ENCODE assay signal across 8 mouse cellular contexts in genomic region chr17:83351119-83351531, GRCm38 (mm10). TPM values are rescaled to one million over a fixed set of nuclear protein-coding genes. Genes with fewer than 3 reads are reported as not detected.
DNase-seq lines count a peak whose midpoint lies in the region; ATAC-seq and TF ChIP-seq lines count a peak whose summit lies in the region.

No protein-coding gene starts in this region.

- peak overlapping the region; percentile 90 for H3K4me3 ChIP-seq in spleen, adult 2 months (ENCODE audit: extremely low read depth, insufficient read depth, insufficient read length)
- peak overlapping the region; percentile 83 for H3K4me3 ChIP-seq in hindbrain, embryonic 13.5 days

- H3K36me3 ChIP-seq in spleen, adult 2 months (ENCODE audit: control insufficient read depth, insufficient read depth, low read length): no peaks in the 10 kb centered on the region
- no peaks in the 10 kb centered on the region for H3K36me3 ChIP-seq in hindbrain, embryonic 13.5 days

- no peak for TF ChIP-seq CTCF in spleen, adult 2 months (IDR thresholded peaks at IDR 0.05; ENCODE audit: extremely low read depth, insufficient read depth, insufficient read length, insufficient replicate concordance)

- DNase-seq in embryo, embryonic 11 days: peak; percentile 70
- no peak for DNase-seq in embryo, embryonic 9.5 days (ENCODE audit: extremely low spot score)
- DNase-seq in spleen, adult 2 months (ENCODE audit: low read depth in 1 of 2, low spot score in 2 of 2): peak in 1 of 2 experiments; percentile 20
- DNase-seq in spleen, adult 12 weeks (ENCODE audit: low spot score): no peak
- peak; percentile 48 to 65 for DNase-seq in thymus, postnatal 36 days
- no peak for DNase-seq in layer of hippocampus, adult 18-20 months (ENCODE audit: low spot score in 2 of 2)

- H3K27ac ChIP-seq in spleen, adult 2 months (ENCODE audit: insufficient read depth, low read length): peak overlapping the region; percentile 81
- H3K27ac ChIP-seq in hindbrain, embryonic 13.5 days: peak overlapping the region; percentile 92

- H3K9me3 ChIP-seq in hindbrain, embryonic 13.5 days: no peaks in the 10 kb centered on the region

- WGBS in spleen, adult 2 months: under 1% methylated on average over 43 of the region's 57 CpGs
- 0% methylated on average over 45 of the region's 57 CpGs for WGBS in hindbrain, embryonic 13.5 days

- TF ChIP-seq POLR2A in spleen, adult 2 months (IDR thresholded peaks at IDR 0.05; ENCODE audit: low read depth, low read length): no peak

- peak overlapping the region; percentile 92 for H3K9ac ChIP-seq in hindbrain, embryonic 13.5 days

- no peaks in the 10 kb centered on the region for H3K27me3 ChIP-seq in spleen, adult 2 months (ENCODE audit: control insufficient read depth, insufficient read depth, low read length)
- H3K27me3 ChIP-seq in hindbrain, embryonic 13.5 days: no peaks in the 10 kb centered on the region

- peak overlapping the region; percentile 80 for H3K4me2 ChIP-seq in hindbrain, embryonic 13.5 days

- H3K4me1 ChIP-seq in spleen, adult 2 months (ENCODE audit: control insufficient read depth, insufficient read depth, insufficient read length): peaks cover 2% of the 10 kb centered on the region
- H3K4me1 ChIP-seq in hindbrain, embryonic 13.5 days (replicated peaks): peaks cover 23% of the 10 kb centered on the region

- ATAC-seq in hindbrain, embryonic 13.5 days (ENCODE audit: low FRiP score): peak; percentile 78
- ATAC-seq in megakaryocyte progenitor cell, adult 5-6 weeks (replicated peaks; ENCODE audit: poor library complexity): peak; percentile 2; the same call in 1 of the 2 replicates

RNA-seq across cellular contexts. Expression of gene Eml4, which starts 0.4 kb away (rescaled TPM):
- 13.7 and 15.0 TPM in 2 replicates for polyA plus RNA-seq in spleen, adult 2 months (2012; rRNA removed)
- 32.3 and 32.5 TPM in 2 replicates for polyA plus RNA-seq in hindbrain, embryonic 13.5 days (2015; fragmentation: Nextera tagmentation; extraction: Ambion mirVana)
- 38.0 and 41.5 TPM in 2 replicates for total RNA-seq in megakaryocyte progenitor cell, adult 5-6 weeks (2015)
- 79.6 and 86.3 TPM in 2 replicates for total RNA-seq in megakaryocyte progenitor cell, adult 5-6 weeks (2017)
- 10 to 100 TPM; 24.1 to 24.4 TPM for total RNA-seq in layer of hippocampus, adult 18-20 months (2021)

Comparison
In these comparisons a context has a peak if more than half of its experiments do, and no peak if none do; other contexts are left out.
1. DNase-seq: peak in embryo, embryonic 11 days (single experiment) and thymus, postnatal 36 days (2 of 2); none in embryo, embryonic 9.5 days (single experiment), spleen, adult 12 weeks (single experiment) and layer of hippocampus, adult 18-20 months (0 of 2).